Mouse (Mus musculus) thymus, adult 2 months (tissue): Measurements from ENCODE around the gene Foxd1. TPM values are rescaled to one million over a fixed set of nuclear protein-coding genes. Genes with fewer than 3 reads are reported as not detected.

Experiments
- DNase-seq: peaks from one replicate; pipeline ENCODE4 v3.0.0; 2021
- H3K27ac ChIP-seq: fragments of 200-500 bp; 2 replicates; pipeline ENCODE4 v1.5.1; 2012; ENCODE audit warnings: low read length, control low read depth; ENCODE audit not compliant: control insufficient read depth, insufficient read depth
- H3K27me3 ChIP-seq: fragments of 200-500 bp; 2 replicates; pipeline ENCODE4 v1.6.1; 2012; ENCODE audit warnings: mild to moderate bottlenecking, low read length, moderate library complexity, mixed read lengths; ENCODE audit not compliant: control insufficient read depth, insufficient read depth
- H3K36me3 ChIP-seq: fragments of 200-500 bp; 2 replicates; pipeline ENCODE4 v1.6.1; 2012; ENCODE audit warnings: mild to moderate bottlenecking, low read length, moderate library complexity; ENCODE audit not compliant: control insufficient read depth, insufficient read depth
- H3K4me1 ChIP-seq: fragments of 200-500 bp; replicated peaks from 2 replicates; pipeline ENCODE4 v1.6.1; 2012; ENCODE audit warnings: low read length; ENCODE audit not compliant: control insufficient read depth, insufficient read depth
- H3K4me3 ChIP-seq: fragments of 200-500 bp; 2 replicates; pipeline ENCODE4 v1.5.1; 2012; ENCODE audit warnings: mild to moderate bottlenecking, low read length, control low read depth, moderate library complexity; ENCODE audit not compliant: control insufficient read depth, insufficient read depth
- CTCF ChIP-seq: fragments of 200-500 bp; IDR thresholded peaks from 2 replicates; pipeline ENCODE4 v1.5.1; 2012; ENCODE audit warnings: mild to moderate bottlenecking, control low read depth, low read length, moderate library complexity, borderline replicate concordance; ENCODE audit not compliant: control insufficient read depth, poor library complexity, insufficient read depth; ENCODE audit errors: extremely low read depth
- POLR2A ChIP-seq: fragments of 200-500 bp; IDR thresholded peaks from 2 replicates; pipeline ENCODE4 v1.6.1; 2012; ENCODE audit warnings: mild to moderate bottlenecking, low read length, control low read depth, moderate library complexity; ENCODE audit not compliant: control insufficient read depth, poor library complexity, insufficient read depth; ENCODE audit errors: extremely low read depth
- WGBS: fragments of 180-500 bp; shearing (Covaris S2); methylation state at CpG from one replicate; pipeline ENCODE4 v1.1.7; 2018; 5-methylcytosine and 5-hydroxymethylcytosine counted together
- polyA plus RNA-seq: library from polyadenylated mRNA; depleted of rRNA; stranded (reverse); fragments of >200 nt; gene quantifications from 2 replicates; pipeline ENCODE4 v1.2.3, GENCODE M21; 2012

Foxd1 gene
- polyA plus RNA-seq, 1 experiment, result 0.03 TPM

DNA sequence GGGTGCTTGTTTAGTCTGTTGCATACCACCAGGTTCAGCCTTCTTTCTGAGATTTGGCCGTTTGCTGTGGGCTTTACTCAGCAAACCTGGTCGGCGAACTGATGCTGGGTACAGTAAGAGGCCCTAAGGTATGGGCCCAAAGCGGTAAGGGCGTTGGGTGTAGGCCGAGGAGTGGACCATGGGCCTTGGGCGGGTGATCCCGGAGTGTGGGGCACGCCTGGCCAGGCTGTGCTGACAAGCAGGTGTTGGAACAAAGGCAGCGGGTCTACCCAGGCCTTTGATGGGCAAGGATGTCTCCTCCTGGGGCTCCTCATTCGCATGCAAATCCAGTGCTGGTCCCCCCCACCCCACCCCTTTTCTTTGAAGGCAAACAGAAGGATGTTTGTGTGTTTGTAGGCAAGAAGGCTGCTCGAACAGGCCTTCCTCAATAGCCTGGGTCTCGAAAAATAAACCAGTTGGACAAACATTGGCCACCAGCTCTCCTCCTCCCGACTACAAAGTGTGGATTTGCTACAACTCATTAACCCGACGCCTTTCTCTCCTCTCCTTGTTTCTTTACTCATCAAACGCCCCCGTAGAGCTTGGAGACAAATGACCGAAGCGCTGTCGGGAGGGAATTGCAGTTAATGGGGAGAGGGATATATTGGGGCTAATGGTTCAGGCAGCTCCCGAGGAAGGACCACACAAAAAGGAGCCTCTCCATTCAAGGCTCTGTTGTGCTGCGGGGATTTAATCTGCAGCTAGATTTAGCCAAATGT lies 4.6 kb downstream of the Foxd1 start:
- no peak for DNase-seq
- Histone ChIP-seq H3K4me3 (no peak overlapping the region), H3K27ac (no peak overlapping the region), H3K36me3 (no peaks in the 10 kb centered on the region), H3K4me1 (peaks cover 11% of the 10 kb centered on the region), H3K27me3 (peaks cover 36% of the 10 kb centered on the region; the same call in 1 of the 2 replicates)
- WGBS, result 15% methylated on average over 23 of the region's 23 CpGs
- TF ChIP-seq CTCF (no peak), POLR2A (no peak)

- H3K27ac ChIP-seq, result no peak overlapping the region
- 6% methylated on average over 7 of the region's 8 CpGs for WGBS
- H3K4me1 ChIP-seq, result peaks cover 5% of the 10 kb centered on the region
- TF ChIP-seq CTCF, result no peak
- no peak for TF ChIP-seq POLR2A
- peaks cover 29% of the 10 kb centered on the region; the same call in 1 of the 2 replicates for H3K27me3 ChIP-seq
- no peaks in the 10 kb centered on the region for H3K36me3 ChIP-seq
- H3K4me3 ChIP-seq, result no peak overlapping the region
- no peak for DNase-seq
These were observed 5.3 kb downstream of the Foxd1 start for GRCm38 (mm10) chr13:98359337-98359736.

- Histone ChIP-seq H3K4me3 (no peak overlapping the region), H3K4me1 (no peaks in the 10 kb centered on the region; the same call in 1 of the 2 replicates), H3K27me3 (peaks cover 20% of the 10 kb centered on the region; the same call in 1 of the 2 replicates), H3K27ac (no peak overlapping the region), H3K36me3 (no peaks in the 10 kb centered on the region)
- no peak for DNase-seq
- TF ChIP-seq CTCF (no peak), POLR2A (no peak)
- 10% methylated on average over 6 of the region's 6 CpGs for WGBS
These were observed 6.3 kb downstream of the Foxd1 start for GRCm38 (mm10) chr13:98360391-98360790.

DNA sequence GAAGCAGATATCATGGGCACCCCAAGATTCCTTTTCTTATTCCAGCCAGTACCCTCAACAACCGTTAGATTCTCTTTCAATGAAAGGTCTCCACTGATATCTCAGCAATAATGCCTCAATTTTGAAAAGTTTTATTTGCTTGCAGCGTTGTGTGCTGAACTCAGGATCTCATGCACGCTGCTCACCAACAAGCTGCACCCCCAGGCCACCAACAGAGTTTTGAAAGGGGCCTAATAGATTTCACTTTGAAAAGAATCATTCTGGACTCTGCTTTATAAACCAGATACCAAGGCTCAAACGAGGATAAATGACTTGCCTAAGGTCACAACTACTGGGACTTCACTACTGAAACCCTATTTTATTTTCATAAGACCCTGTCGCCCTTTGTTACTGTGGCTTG lies 7.1 kb downstream of the Foxd1 start:
- H3K4me3 ChIP-seq, result no peak overlapping the region
- no peak for DNase-seq
- whole genome bisulfite sequencing, result 16% methylated on average over 5 of the region's 5 CpGs

DNA sequence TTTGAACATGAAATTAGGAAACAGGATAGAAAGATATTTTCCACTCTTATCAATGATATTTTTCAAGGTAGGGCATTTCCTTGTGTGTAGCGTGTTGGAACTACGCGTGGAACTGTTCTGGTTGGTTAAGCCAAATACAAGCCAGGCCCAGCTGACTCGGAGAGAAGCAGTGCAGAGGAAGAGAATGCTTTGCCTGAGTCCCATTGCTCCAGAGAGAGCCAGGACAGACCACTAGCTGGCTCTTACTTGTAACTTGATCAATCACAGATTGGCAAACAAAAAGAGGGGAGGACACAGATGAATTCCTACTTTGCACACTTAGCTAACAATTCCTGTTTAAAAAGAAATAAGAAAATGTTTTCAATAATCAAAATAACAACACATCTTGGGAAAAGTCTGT lies 9.0 kb downstream of the Foxd1 start:
- H3K27me3 ChIP-seq, result peaks cover 21% of the 10 kb centered on the region
- WGBS, result 36% methylated on average over 4 of the region's 4 CpGs

More for the DNA sequence above, 7.1 kb downstream of the Foxd1 start:
- Histone ChIP-seq H3K4me1 (no peaks in the 10 kb centered on the region), H3K27ac (no peak overlapping the region), H3K27me3 (peaks cover 15% of the 10 kb centered on the region), H3K36me3 (no peaks in the 10 kb centered on the region)
- TF ChIP-seq CTCF (no peak), POLR2A (no peak)

GRCm38 (mm10) chr13:98365081-98365480 lies 11.0 kb downstream of the Foxd1 start:
- Histone ChIP-seq H3K4me1 (no peaks in the 10 kb centered on the region), H3K36me3 (no peaks in the 10 kb centered on the region), H3K27me3 (peaks cover 18% of the 10 kb centered on the region), H3K27ac (no peak overlapping the region), H3K4me3 (no peak overlapping the region)
- DNase-seq, result no peak
- no peak for TF ChIP-seq POLR2A
- no peak for TF ChIP-seq CTCF
- WGBS, result 9% methylated on average over 8 of the region's 8 CpGs

More for the DNA sequence above, 9.0 kb downstream of the Foxd1 start:
- Histone ChIP-seq H3K4me3 (no peak overlapping the region), H3K27ac (no peak overlapping the region), H3K36me3 (no peaks in the 10 kb centered on the region), H3K4me1 (no peaks in the 10 kb centered on the region)
- DNase-seq, result no peak
- TF ChIP-seq POLR2A (no peak), CTCF (no peak)
